Mouse (Mus musculus): ENCODE measurements at regions not wholly inside any gene's neighbourhood (a gene's known extent, or its start where the extent isn't known, plus 50 kb on each side); places are given as distances from the start of the nearest gene placed in this dataset.

DNA sequence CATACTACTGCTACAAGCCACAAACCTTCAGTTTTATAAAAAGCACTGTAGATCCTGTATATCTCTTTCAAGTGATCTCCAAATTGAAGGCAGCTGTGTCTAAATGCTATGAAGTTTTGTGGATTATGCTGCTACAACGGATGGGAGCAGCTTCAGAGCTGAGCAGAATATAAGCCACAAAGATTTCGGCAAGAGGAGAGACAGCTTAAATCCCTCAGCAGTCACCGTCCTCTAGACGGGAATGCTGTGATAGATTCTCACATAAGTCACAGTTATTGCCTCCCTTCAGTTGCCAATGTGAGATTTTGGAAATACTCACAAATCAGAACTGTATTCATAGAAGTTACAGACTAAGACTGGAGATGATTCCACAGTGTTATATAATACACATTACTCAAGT, 76.3 kb upstream of the Ccdc85a start:
- no peak for DNase-seq (ENCODE audit: low read depth, low spot score)

DNA sequence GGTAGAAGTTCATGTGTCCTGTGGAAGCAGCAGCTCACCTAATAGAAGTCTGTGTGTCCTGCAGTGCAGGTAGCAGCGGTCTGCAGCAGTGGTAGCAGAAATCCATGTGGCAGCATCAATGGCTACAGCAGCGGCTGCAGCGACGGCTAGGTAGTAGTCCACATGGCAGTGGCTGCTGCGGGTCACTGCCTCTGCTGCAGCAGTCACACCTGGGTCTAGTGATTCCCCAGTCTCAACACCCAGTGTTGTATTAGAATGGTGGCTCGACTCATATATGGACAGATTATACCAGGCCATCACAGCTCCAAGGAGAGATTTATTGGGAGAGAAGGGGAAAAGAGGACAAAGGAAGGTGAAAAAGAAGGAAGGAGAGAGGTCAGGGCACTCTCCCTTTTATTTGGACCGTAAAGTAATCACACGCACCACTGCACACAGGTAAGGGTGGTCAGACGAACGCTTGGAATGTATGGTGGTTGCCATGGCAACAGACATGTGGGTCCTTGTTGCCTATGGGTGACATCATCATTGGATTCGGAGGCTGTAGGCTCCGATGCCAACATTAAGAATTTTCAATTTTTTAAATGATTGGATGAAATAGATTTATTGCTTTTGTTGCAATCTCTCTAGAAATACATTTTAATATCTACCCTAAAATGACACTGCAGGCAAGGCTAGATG, 71.2 kb upstream of the Ccdc85a start:
- no peak for DNase-seq (ENCODE audit: low read depth, low spot score)

GRCm38 (mm10) chr11:28649446-28649845, 65.3 kb upstream of the Ccdc85a start:
- no peak for DNase-seq (ENCODE audit: low read depth, low spot score)

- DNase-seq (ENCODE audit: low read depth, low spot score) = no peak
These were observed 64.8 kb upstream of the Ccdc85a start for GRCm38 (mm10) chr11:28648916-28649315.

GRCm38 (mm10) chr11:28639081-28639480, 55.0 kb upstream of the Ccdc85a start:
- no peak for DNase-seq (ENCODE audit: low read depth, low spot score)

GRCm38 (mm10) chr11:28636752-28637151, 52.6 kb upstream of the Ccdc85a start:
- DNase-seq (ENCODE audit: low read depth, low spot score) = no peak

Data from brain, embryonic 18.5 days (tissue).